Mouse (Mus musculus): Measurements from ENCODE around the gene Sec24d. TPM values are rescaled to one million over a fixed set of nuclear protein-coding genes. Genes with fewer than 3 reads are reported as not detected.
A peak's percentile ranks its signal among the peaks of the same experiment; 100 is the strongest.

Sec24d gene
- polyA plus RNA-seq, 1 experiment from 2014 or later: 16.1 TPM

- WGBS: 95% methylated on average over 2 of the region's 2 CpGs
- 0 out of 2 replicates have a peak, but pooled peaks cover 4% of the 10 kb centered on the region for H3K4me1 ChIP-seq (replicated peaks; ENCODE audit: control insufficient read depth, insufficient read depth, low read length)
- H3K4me3 ChIP-seq (replicated peaks; ENCODE audit: low read length): no peak overlapping the region
- H3K27me3 ChIP-seq (ENCODE audit: control insufficient read depth, insufficient read depth, low read length): no peaks in the 10 kb centered on the region
- no peak overlapping the region for H3K27ac ChIP-seq
- no peak overlapping the region for H3K4me2 ChIP-seq (replicated peaks)
- no peaks in the 10 kb centered on the region for H3K36me3 ChIP-seq (replicated peaks; ENCODE audit: control insufficient read depth, insufficient read depth)
- no peak overlapping the region for H3K9ac ChIP-seq
- ATAC-seq (ENCODE audit: low FRiP score) (no peak), DNase-seq (ENCODE audit: low spot score) (no peak)
- H3K9me3 ChIP-seq (ENCODE audit: control insufficient read depth, low read length): no peaks in the 10 kb centered on the region
Observed at GRCm38 (mm10) chr3:123332330-123333054, 65.2 kb downstream of the Sec24d start.

DNA sequence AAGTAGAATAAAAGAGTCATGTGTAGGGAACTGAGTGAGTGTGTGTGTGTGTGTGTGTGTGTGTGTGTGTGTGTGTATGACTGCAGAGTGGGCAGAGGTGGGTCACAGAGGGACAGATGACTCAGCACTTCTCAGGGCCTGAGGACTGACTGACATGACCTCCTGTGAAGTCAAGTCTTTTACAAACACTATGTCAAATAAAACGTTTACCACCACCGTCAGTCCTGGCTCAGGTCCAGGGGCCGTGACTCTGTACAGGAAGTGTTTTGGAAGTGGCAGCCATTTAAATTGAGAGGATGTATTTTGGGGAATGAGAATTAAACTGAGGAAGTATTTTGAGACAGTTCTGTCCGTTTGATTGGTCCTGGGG is 65.8 kb downstream of the Sec24d start:
- 57% methylated on average over 4 of the region's 4 CpGs for WGBS
- DNase-seq (ENCODE audit: low spot score) (no peak), ATAC-seq (ENCODE audit: low FRiP score) (no peak)
- H3K27ac ChIP-seq: no peak overlapping the region
- H3K4me3 ChIP-seq (replicated peaks; ENCODE audit: low read length): no peak overlapping the region
- H3K9ac ChIP-seq: no peak overlapping the region
- 0 out of 2 replicates have a peak, but pooled peaks cover 4% of the 10 kb centered on the region for H3K4me1 ChIP-seq (replicated peaks; ENCODE audit: control insufficient read depth, insufficient read depth, low read length)
- H3K4me2 ChIP-seq (replicated peaks): no peak overlapping the region
- H3K27me3 ChIP-seq (ENCODE audit: control insufficient read depth, insufficient read depth, low read length): no peaks in the 10 kb centered on the region
- no peaks in the 10 kb centered on the region for H3K9me3 ChIP-seq (ENCODE audit: control insufficient read depth, low read length)
- H3K36me3 ChIP-seq (replicated peaks; ENCODE audit: control insufficient read depth, insufficient read depth): no peaks in the 10 kb centered on the region

DNA sequence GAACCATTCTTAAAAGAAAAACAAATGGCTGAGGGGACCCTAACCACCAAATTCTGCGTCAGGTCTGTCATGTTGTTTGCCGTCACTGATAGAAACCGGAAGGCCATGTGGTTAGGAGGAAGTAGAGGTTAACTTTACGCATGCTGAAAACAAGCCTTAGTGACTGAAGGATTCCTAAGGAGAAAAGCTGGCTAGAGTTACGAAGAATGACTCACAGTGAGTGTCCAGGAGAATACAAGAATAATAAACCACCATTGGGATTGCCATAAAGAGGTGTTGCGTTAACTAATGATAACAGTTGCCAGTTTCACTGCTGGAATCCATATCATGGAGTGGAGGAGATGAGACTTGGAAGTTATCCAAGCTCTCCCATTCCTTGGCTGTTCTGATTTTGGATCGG is 67.7 kb downstream of the Sec24d start:
- Histone ChIP-seq H3K4me2 (replicated peaks) (no peak overlapping the region), H3K4me1 (replicated peaks; ENCODE audit: control insufficient read depth, insufficient read depth, low read length) (0 out of 2 replicates have a peak, but pooled peaks cover 4% of the 10 kb centered on the region), H3K27me3 (ENCODE audit: control insufficient read depth, insufficient read depth, low read length) (no peaks in the 10 kb centered on the region), H3K4me3 (replicated peaks; ENCODE audit: low read length) (no peak overlapping the region), H3K36me3 (replicated peaks; ENCODE audit: control insufficient read depth, insufficient read depth) (no peaks in the 10 kb centered on the region), H3K9me3 (ENCODE audit: control insufficient read depth, low read length) (no peaks in the 10 kb centered on the region), H3K27ac (0 out of 2 replicates have a peak overlapping the region, but pooled peaks have one; percentile 2), H3K9ac (no peak overlapping the region)
- WGBS: 77% methylated on average over 7 of the region's 7 CpGs
- no peak for ATAC-seq (ENCODE audit: low FRiP score)
- no peak for DNase-seq (ENCODE audit: low spot score)

DNA sequence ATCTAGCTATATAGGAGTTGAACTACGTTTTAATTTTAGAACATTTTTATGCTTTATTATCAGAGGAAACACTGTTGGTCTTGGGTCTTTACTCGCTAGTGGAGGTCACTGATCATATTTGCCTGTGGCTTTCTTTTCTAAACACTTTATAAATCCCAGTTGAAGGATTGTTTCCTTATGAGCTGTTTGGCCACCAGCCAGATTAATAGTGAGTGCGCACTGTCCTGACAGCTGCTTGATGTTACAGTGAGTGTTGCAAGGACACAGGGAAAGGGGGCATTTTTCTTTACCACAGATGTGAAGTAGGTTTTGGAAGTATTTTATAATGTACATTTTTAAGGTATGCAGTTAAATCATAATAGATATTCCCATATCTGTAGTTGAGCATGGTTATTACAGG is 68.2 kb downstream of the Sec24d start:
- Histone ChIP-seq H3K27me3 (ENCODE audit: control insufficient read depth, insufficient read depth, low read length) (no peaks in the 10 kb centered on the region), H3K4me3 (replicated peaks; ENCODE audit: low read length) (no peak overlapping the region), H3K27ac (no peak overlapping the region), H3K9ac (no peak overlapping the region), H3K4me2 (replicated peaks) (no peak overlapping the region), H3K36me3 (replicated peaks; ENCODE audit: control insufficient read depth, insufficient read depth) (no peaks in the 10 kb centered on the region), H3K4me1 (replicated peaks; ENCODE audit: control insufficient read depth, insufficient read depth, low read length) (0 out of 2 replicates have a peak, but pooled peaks cover 4% of the 10 kb centered on the region), H3K9me3 (ENCODE audit: control insufficient read depth, low read length) (no peaks in the 10 kb centered on the region)
- ATAC-seq (ENCODE audit: low FRiP score) (no peak), DNase-seq (ENCODE audit: low spot score) (peak; percentile 54)
- 51% methylated on average over 3 of the region's 3 CpGs for WGBS

- H3K9me3 ChIP-seq (ENCODE audit: control insufficient read depth, low read length): no peaks in the 10 kb centered on the region
- H3K9ac ChIP-seq: no peak overlapping the region
- H3K4me2 ChIP-seq (replicated peaks): no peak overlapping the region
- no peaks in the 10 kb centered on the region for H3K27me3 ChIP-seq (ENCODE audit: control insufficient read depth, insufficient read depth, low read length)
- H3K36me3 ChIP-seq (replicated peaks; ENCODE audit: control insufficient read depth, insufficient read depth): no peaks in the 10 kb centered on the region
- DNase-seq (ENCODE audit: low spot score): no peak
- H3K27ac ChIP-seq: no peak overlapping the region
- no peak for ATAC-seq (ENCODE audit: low FRiP score)
- H3K4me1 ChIP-seq (replicated peaks; ENCODE audit: control insufficient read depth, insufficient read depth, low read length): 0 out of 2 replicates have a peak, but pooled peaks cover 4% of the 10 kb centered on the region
- 52% methylated on average over 7 of the region's 7 CpGs for WGBS
- no peak overlapping the region for H3K4me3 ChIP-seq (replicated peaks; ENCODE audit: low read length)
Observed at GRCm38 (mm10) chr3:123336455-123336854, 69.2 kb downstream of the Sec24d start.

DNA sequence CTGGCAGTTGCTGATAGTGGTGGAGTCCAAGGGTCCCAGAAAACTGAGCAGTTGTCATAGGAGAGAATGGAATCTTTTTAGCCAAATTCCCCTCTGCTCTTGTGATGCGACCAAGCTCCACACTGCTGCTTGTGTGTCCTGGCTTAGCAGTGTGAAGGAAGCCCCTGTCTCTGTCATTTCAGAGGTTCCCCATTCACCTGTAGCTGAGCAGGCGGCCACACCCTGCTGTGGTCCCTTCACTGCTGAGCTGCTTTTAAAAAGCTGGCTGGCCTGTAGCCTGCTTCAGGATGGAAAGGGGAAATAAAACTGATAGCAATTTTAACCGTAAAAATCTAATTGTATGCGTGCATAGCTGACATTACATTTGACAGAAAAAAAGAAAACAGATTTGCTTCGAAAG is 69.7 kb downstream of the Sec24d start:
- Histone ChIP-seq H3K4me1 (replicated peaks; ENCODE audit: control insufficient read depth, insufficient read depth, low read length) (0 out of 2 replicates have a peak, but pooled peaks cover 4% of the 10 kb centered on the region), H3K9ac (no peak overlapping the region), H3K4me2 (replicated peaks) (no peak overlapping the region), H3K27ac (no peak overlapping the region), H3K36me3 (replicated peaks; ENCODE audit: control insufficient read depth, insufficient read depth) (no peaks in the 10 kb centered on the region), H3K9me3 (ENCODE audit: control insufficient read depth, low read length) (no peaks in the 10 kb centered on the region), H3K27me3 (ENCODE audit: control insufficient read depth, insufficient read depth, low read length) (no peaks in the 10 kb centered on the region), H3K4me3 (replicated peaks; ENCODE audit: low read length) (no peak overlapping the region)
- DNase-seq (ENCODE audit: low spot score) (no peak), ATAC-seq (ENCODE audit: low FRiP score) (no peak)
- WGBS: 80% methylated on average over 5 of the region's 5 CpGs

GRCm38 (mm10) chr3:123337853-123338252 is 70.6 kb downstream of the Sec24d start:
- H3K4me1 ChIP-seq (replicated peaks; ENCODE audit: control insufficient read depth, insufficient read depth, low read length): 0 out of 2 replicates have a peak, but pooled peaks cover 4% of the 10 kb centered on the region
- DNase-seq (ENCODE audit: low spot score) (no peak), ATAC-seq (ENCODE audit: low FRiP score) (no peak)
- no peak overlapping the region for H3K4me3 ChIP-seq (replicated peaks; ENCODE audit: low read length)
- H3K4me2 ChIP-seq (replicated peaks): no peak overlapping the region
- WGBS: 77% methylated on average over 6 of the region's 6 CpGs
- no peaks in the 10 kb centered on the region for H3K27me3 ChIP-seq (ENCODE audit: control insufficient read depth, insufficient read depth, low read length)
- no peak overlapping the region for H3K9ac ChIP-seq
- no peak overlapping the region for H3K27ac ChIP-seq
- H3K36me3 ChIP-seq (replicated peaks; ENCODE audit: control insufficient read depth, insufficient read depth): no peaks in the 10 kb centered on the region
- H3K9me3 ChIP-seq (ENCODE audit: control insufficient read depth, low read length): no peaks in the 10 kb centered on the region

DNA sequence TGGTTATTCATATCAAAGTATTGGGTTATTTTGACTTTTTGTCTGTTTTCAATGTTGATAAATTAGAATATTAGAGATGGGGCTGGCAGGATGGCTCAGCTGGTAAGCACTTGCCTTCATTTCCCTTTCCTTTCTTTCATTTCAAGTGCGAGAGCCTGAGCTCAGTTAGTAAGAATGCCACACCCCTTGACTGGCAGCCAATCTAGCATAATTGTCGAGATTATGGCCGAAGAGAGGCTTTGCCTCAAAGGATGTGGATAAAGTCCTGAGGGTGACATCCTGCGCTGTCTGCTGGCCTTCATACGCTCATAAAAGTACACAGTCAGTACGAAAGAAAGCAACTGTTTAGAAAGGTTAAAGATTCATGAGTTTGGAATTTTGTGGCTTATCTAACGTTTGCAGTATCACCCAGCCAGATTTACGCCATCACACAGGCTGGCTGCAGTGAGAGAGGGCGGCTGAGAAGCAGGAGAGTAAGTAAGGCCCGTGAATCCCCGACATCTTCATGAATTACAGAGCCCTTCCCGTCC is 71.5 kb downstream of the Sec24d start:
- no peak for ATAC-seq (ENCODE audit: low FRiP score)
- Histone ChIP-seq H3K4me3 (replicated peaks; ENCODE audit: low read length) (no peak overlapping the region), H3K4me1 (replicated peaks; ENCODE audit: control insufficient read depth, insufficient read depth, low read length) (0 out of 2 replicates have a peak, but pooled peaks cover 4% of the 10 kb centered on the region), H3K27ac (no peak overlapping the region), H3K4me2 (replicated peaks) (no peak overlapping the region), H3K9ac (no peak overlapping the region), H3K9me3 (ENCODE audit: control insufficient read depth, low read length) (no peaks in the 10 kb centered on the region), H3K36me3 (replicated peaks; ENCODE audit: control insufficient read depth, insufficient read depth) (no peaks in the 10 kb centered on the region), H3K27me3 (ENCODE audit: control insufficient read depth, insufficient read depth, low read length) (no peaks in the 10 kb centered on the region)
- DNase-seq (ENCODE audit: low spot score): no peak
- 80% methylated on average over 12 of the region's 12 CpGs for whole genome bisulfite sequencing

DNA sequence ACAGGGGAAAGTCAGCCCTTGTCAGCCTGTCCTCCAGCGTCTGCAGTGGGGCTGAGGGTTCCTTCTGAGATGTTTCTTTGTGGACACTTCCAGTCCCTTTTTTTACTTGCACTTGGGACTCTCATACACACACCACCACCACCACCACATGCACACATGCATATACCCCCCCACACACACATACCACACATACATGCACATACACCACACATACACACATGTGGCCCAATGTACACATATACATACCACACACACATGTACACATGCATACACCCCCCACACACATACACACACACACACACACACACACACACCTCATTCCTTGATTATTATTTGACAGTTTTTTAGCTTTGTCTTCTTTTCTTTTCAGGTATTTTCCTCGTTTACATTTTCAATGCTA is 73.8 kb downstream of the Sec24d start:
- WGBS: 77% methylated on average over 2 of the region's 2 CpGs
- no peaks in the 10 kb centered on the region for H3K36me3 ChIP-seq (replicated peaks; ENCODE audit: control insufficient read depth, insufficient read depth)
- ATAC-seq (ENCODE audit: low FRiP score): no peak
- no peaks in the 10 kb centered on the region for H3K27me3 ChIP-seq (ENCODE audit: control insufficient read depth, insufficient read depth, low read length)
- no peaks in the 10 kb centered on the region for H3K9me3 ChIP-seq (ENCODE audit: control insufficient read depth, low read length)
- no peak for DNase-seq (ENCODE audit: low spot score)
- no peak overlapping the region for H3K4me2 ChIP-seq (replicated peaks)
- no peak overlapping the region for H3K9ac ChIP-seq
- H3K27ac ChIP-seq: no peak overlapping the region
- no peak overlapping the region for H3K4me3 ChIP-seq (replicated peaks; ENCODE audit: low read length)
- H3K4me1 ChIP-seq (replicated peaks; ENCODE audit: control insufficient read depth, insufficient read depth, low read length): 0 out of 2 replicates have a peak, but pooled peaks cover 4% of the 10 kb centered on the region
